Mouse (Mus musculus) heart, adult 2 months (tissue): ENCODE results near the gene Kcnt1.

Source experiments
- CTCF ChIP-seq: fragments of 200-600 bp; IDR thresholded peaks from 2 replicates; pipeline ENCODE4 v1.8.1; 2022; ENCODE audit warnings: antibody characterized with exemption, mild to moderate bottlenecking, moderate library complexity
- EP300 ChIP-seq: fragments of 200-500 bp; IDR thresholded peaks from 2 replicates; pipeline ENCODE4 v1.6.1; 2011; ENCODE audit warnings: low read depth, low read length, control low read depth; ENCODE audit not compliant: insufficient read depth
- POLR2A ChIP-seq: fragments of 200-500 bp; IDR thresholded peaks from 2 replicates; pipeline ENCODE4 v1.6.1; 2011; ENCODE audit warnings: mild to moderate bottlenecking, low read depth, low read length, control low read depth; ENCODE audit not compliant: insufficient read depth

GRCm38 (mm10) chr2:25927821-25928220 lies 64.3 kb downstream of the Kcnt1 start:
- TF ChIP-seq CTCF (no peak), POLR2A (no peak), EP300 (no peak)
